Mouse (Mus musculus) embryo, embryonic 11.5 days (tissue): Measurements from ENCODE around the gene Lypd5.
"Not testable (repeated sequence)": the region's sequence is repeated elsewhere in the genome, so short reads cannot be mapped to it uniquely, and the experiment has no call there.

Source experiments
- DNase-seq: peaks from one replicate; pipeline ENCODE4 v3.0.0-alpha.2; 2012; ENCODE audit warnings: low read depth, low spot score

Lypd5 gene

GRCm38 (mm10) chr7:24382730-24383372, 33.9 kb downstream of the Lypd5 start:
- no peak for DNase-seq

GRCm38 (mm10) chr7:24384070-24384469, 35.1 kb downstream of the Lypd5 start:
- DNase-seq = no peak

DNA sequence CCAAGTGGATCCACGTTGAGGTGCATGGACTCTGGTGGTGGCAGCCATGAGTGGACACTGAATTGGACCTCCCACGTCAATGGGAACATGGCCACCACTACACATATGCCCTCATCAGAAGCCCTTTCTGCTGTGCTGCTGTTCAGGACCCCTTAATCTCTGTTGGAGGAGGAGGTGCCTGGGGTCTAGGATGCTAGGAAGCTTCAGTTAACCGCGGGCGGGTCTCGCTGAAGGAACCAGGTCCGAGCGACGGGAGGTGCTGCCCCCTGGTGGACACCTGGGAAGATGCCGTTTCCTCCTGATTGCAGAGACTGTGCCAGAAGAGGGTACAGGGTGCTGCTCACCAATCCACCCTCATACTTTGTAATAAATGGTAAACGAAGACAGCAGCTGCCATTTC, 35.8 kb downstream of the Lypd5 start:
- no peak for DNase-seq

DNA sequence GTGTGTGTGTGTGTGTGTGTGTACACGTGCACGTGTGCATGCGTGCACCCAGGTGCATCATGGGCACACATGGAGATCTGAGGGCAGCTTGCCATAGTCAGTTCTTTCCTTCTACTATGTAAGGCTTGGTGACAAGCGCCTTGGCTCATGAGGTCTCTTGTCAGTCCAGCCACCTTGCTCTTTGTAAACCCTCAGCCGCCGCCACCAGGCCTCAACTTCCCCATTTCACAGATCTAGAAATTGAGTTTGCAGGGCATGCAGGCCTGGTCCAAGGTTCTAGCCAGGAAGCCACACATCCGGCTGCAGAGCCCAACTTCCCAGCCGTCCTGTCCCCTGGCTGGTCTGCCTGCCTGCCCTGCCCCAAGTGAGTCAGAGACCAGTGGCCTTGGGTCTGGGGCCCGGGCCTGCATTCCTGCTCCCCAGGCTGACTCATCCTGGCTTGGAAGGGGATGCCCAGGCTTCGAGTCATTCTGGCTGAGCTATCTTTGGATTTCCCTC, 38.1 kb downstream of the Lypd5 start:
- DNase-seq = no peak

- DNase-seq = no peak
These were observed 40.7 kb downstream of the Lypd5 start for GRCm38 (mm10) chr7:24389516-24390187.

GRCm38 (mm10) chr7:24390512-24390911, 41.5 kb downstream of the Lypd5 start:
- no peak for DNase-seq

DNA sequence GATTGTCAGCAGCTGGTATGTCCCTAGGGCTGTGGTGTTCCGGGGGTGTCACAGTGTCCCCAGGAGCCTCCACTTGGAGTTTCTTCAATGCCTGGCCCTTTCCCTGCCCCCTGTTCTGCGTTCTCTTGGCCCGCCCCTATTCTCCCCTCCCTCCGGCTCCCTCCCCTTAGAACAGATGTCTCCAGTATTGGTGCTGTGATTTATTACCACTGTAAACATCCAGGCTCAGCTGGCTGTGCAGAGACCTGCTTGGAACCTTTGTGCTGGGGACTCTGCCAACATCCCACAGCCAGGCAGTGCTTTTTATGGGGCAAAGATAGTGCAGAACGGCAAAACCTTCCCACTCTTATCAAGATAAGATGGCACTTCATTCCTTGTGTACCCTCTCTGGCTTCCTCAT, 42.1 kb downstream of the Lypd5 start:
- peak; percentile 69 for DNase-seq

GRCm38 (mm10) chr7:24391687-24392086, 42.7 kb downstream of the Lypd5 start:
- no peak for DNase-seq

DNA sequence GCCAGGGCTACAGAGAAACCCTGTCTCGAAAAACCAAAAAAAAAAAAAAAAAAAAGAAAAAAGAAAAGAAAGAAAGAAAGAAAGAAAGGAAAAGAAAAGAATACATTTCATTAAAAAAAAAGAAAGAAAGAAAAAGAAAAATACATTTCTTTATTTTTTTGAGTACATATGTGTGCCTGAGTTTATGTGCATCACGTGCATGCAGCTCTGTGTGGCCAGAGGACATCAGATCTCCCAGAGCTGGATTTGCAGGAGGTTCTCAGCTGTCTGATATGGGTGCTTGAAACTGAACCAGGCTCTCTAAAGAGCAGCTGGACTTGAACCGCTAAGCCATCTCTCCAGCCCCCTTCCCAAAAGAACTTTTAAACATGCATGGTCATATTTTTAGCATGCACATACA, 45.1 kb downstream of the Lypd5 start:
- DNase-seq = no peak

- DNase-seq = no peak
These were observed 45.6 kb downstream of the Lypd5 start for GRCm38 (mm10) chr7:24394475-24395161.

GRCm38 (mm10) chr7:24396832-24397231, 47.8 kb downstream of the Lypd5 start:
- DNase-seq = no peak

- DNase-seq = no peak
These were observed 49.4 kb downstream of the Lypd5 start for GRCm38 (mm10) chr7:24398364-24398913.

- peak; percentile 100 for DNase-seq
These were observed 50.5 kb downstream of the Lypd5 start, which contains the start of gene Smg9 for GRCm38 (mm10) chr7:24399256-24400081. Gene Smg9 (plus strand): TSS chr7:24399619.

DNA sequence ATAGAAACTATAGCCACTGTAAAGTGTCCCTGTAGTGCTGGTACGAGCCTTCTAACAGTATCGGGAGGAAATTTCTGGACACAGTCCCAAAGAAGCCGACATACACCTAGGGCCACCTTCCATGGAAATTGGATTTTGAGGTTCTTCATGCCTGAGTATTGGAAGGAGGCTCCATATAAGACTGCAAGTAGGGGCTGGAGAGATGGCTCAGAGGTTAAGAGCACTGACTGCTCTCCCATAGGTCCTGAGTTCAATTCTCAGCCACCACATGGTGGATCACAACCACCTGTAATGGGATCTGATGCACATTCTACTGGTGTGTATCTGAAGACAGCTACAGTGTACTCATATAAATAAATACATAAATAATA, 51.1 kb downstream of the Lypd5 start:
- DNase-seq = no peak

GRCm38 (mm10) chr7:24400489-24400888, 51.5 kb downstream of the Lypd5 start:
- not testable (repeated sequence) for DNase-seq

GRCm38 (mm10) chr7:24402851-24403250, 53.9 kb downstream of the Lypd5 start:
- no peak for DNase-seq
